Mouse (Mus musculus) right cerebral cortex, postnatal 4 days (tissue): ENCODE measurements around the gene Flrt1.

ENCODE experiments used
- DNase-seq: peaks from one replicate; pipeline ENCODE4 v3.0.0-alpha.2; 2022

Gene Flrt1

GRCm38 (mm10) chr19:7105544-7105943, at the start of gene Flrt1:
TSS of gene Flrt1 (minus strand) at chr19:7105729.
- DNase-seq, result no peak

- no peak for DNase-seq
These were observed 49.7 kb upstream of the Flrt1 start for GRCm38 (mm10) chr19:7155196-7155595.

- DNase-seq, result no peak
These were observed 47.7 kb upstream of the Flrt1 start for GRCm38 (mm10) chr19:7153232-7153631.

- no peak for DNase-seq
These were observed 46.6 kb upstream of the Flrt1 start for GRCm38 (mm10) chr19:7151927-7152653.

GRCm38 (mm10) chr19:7151300-7151926, 45.9 kb upstream of the Flrt1 start:
- DNase-seq, result no peak

- no peak for DNase-seq
These were observed 43.7 kb upstream of the Flrt1 start for GRCm38 (mm10) chr19:7149158-7149685.

GRCm38 (mm10) chr19:7148541-7149085, 43.1 kb upstream of the Flrt1 start:
- DNase-seq, result no peak

- DNase-seq, result no peak
These were observed 42.6 kb upstream of the Flrt1 start for GRCm38 (mm10) chr19:7148096-7148495.

- DNase-seq, result no peak
These were observed 40.8 kb upstream of the Flrt1 start for GRCm38 (mm10) chr19:7146376-7146775.

- DNase-seq, result no peak
These were observed 38.9 kb upstream of the Flrt1 start for GRCm38 (mm10) chr19:7144458-7144857.

- DNase-seq, result peak; percentile 65
These were observed 38.3 kb upstream of the Flrt1 start for GRCm38 (mm10) chr19:7143854-7144253.

GRCm38 (mm10) chr19:7142207-7142915, 36.8 kb upstream of the Flrt1 start:
- DNase-seq, result no peak

- DNase-seq, result no peak
These were observed 35.4 kb upstream of the Flrt1 start for GRCm38 (mm10) chr19:7140856-7141421.

GRCm38 (mm10) chr19:7140373-7140772, 34.8 kb upstream of the Flrt1 start:
- no peak for DNase-seq

- no peak for DNase-seq
These were observed 33.8 kb upstream of the Flrt1 start for GRCm38 (mm10) chr19:7139321-7139720.

GRCm38 (mm10) chr19:7138327-7138726, 32.8 kb upstream of the Flrt1 start:
- no peak for DNase-seq

GRCm38 (mm10) chr19:7136714-7137498, 31.4 kb upstream of the Flrt1 start:
- no peak for DNase-seq

GRCm38 (mm10) chr19:7136016-7136415, 30.5 kb upstream of the Flrt1 start:
- no peak for DNase-seq

GRCm38 (mm10) chr19:7135525-7135924, 30.0 kb upstream of the Flrt1 start:
- DNase-seq, result no peak

- no peak for DNase-seq
These were observed 29.1 kb upstream of the Flrt1 start for GRCm38 (mm10) chr19:7134631-7135091.

- DNase-seq, result no peak
These were observed 27.9 kb upstream of the Flrt1 start for GRCm38 (mm10) chr19:7133436-7133835.

GRCm38 (mm10) chr19:7130317-7130716, 24.8 kb upstream of the Flrt1 start:
- no peak for DNase-seq
